In the genomic region with DNA sequence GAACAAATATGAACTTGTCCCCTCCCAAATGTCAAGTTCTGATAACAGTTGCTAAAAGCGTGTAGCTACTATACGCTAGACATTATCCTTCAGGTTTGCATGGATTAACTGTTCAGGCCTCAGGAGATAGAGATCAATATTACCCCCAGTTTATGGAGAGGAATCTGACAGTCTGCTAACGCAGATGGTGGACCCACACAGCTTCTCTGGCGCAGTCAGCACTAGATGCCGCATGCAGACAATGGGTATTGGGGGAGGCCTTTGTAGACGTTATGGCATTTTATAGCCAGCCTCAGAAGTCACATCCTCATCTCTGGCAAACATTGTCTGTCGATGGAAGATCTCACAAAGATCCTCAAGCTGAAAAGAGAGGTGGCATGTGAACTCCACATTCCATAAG, we compare ENCODE assay signal across 33 mouse cellular contexts.
"Had no signal": no experiment of that assay in that cellular context is flagged by ENCODE, and none has a peak within 500 bp of the region (broad histone marks: within the 10 kb centered on the region; RNA-seq: fewer than 3 reads in every experiment).

No protein-coding gene starts in this region.

- H3K4me2 ChIP-seq: heart, embryonic 11.5 days; heart, embryonic 12.5 days; heart, embryonic 13.5 days; heart, embryonic 15.5 days; hindbrain, embryonic 12.5 days; hindbrain, embryonic 13.5 days; hindbrain, embryonic 14.5 days; hindbrain, embryonic 15.5 days; intestine, embryonic 15.5 days; kidney, embryonic 15.5 days had no signal

- H3K9ac ChIP-seq: heart, embryonic 12.5 days; heart, embryonic 13.5 days; heart, embryonic 15.5 days; hindbrain, embryonic 12.5 days; hindbrain, embryonic 13.5 days; hindbrain, embryonic 14.5 days; hindbrain, embryonic 15.5 days; intestine, embryonic 15.5 days; kidney, embryonic 15.5 days had no signal

- H3K4me3 ChIP-seq: heart, embryonic 10.5 days; heart, embryonic 12.5 days; heart, embryonic 13.5 days; heart, embryonic 15.5 days; hindbrain, embryonic 10.5 days; hindbrain, embryonic 12.5 days; hindbrain, embryonic 13.5 days; hindbrain, embryonic 15.5 days; intestine, embryonic 15.5 days; kidney, embryonic 15.5 days; left cerebral cortex, adult 2 months had no signal

- H3K27me3 ChIP-seq: heart, embryonic 12.5 days; heart, embryonic 13.5 days; heart, embryonic 15.5 days; hindbrain, embryonic 12.5 days; hindbrain, embryonic 13.5 days; hindbrain, embryonic 15.5 days; intestine, embryonic 15.5 days; kidney, embryonic 15.5 days had no signal

- H3K9me3 ChIP-seq: heart, embryonic 10.5 days; heart, embryonic 12.5 days; heart, embryonic 13.5 days; heart, embryonic 15.5 days; hindbrain, embryonic 10.5 days; hindbrain, embryonic 12.5 days; hindbrain, embryonic 13.5 days; hindbrain, embryonic 15.5 days; intestine, embryonic 15.5 days; kidney, embryonic 15.5 days had no signal

- H3K36me3 ChIP-seq: heart, embryonic 10.5 days; heart, embryonic 12.5 days; heart, embryonic 13.5 days; heart, embryonic 15.5 days; hindbrain, embryonic 10.5 days; hindbrain, embryonic 12.5 days; hindbrain, embryonic 13.5 days; hindbrain, embryonic 15.5 days; intestine, embryonic 15.5 days; kidney, embryonic 15.5 days had no signal

- DNase-seq: heart, postnatal 10 days; heart, postnatal 14 days; heart, postnatal 36 days; heart, postnatal 4 days; kidney, adult 11 months; kidney, adult 18-20 months; kidney, adult 2 months; kidney, adult 8-10 months; kidney, adult 9 months; kidney, postnatal 10 days; kidney, postnatal 14 days; kidney, postnatal 25 days; kidney, postnatal 36 days; kidney, postnatal 4 days had no signal

- H3K27ac ChIP-seq: heart, embryonic 10.5 days; heart, embryonic 13.5 days; heart, embryonic 15.5 days; hindbrain, embryonic 10.5 days; hindbrain, embryonic 12.5 days; hindbrain, embryonic 13.5 days; hindbrain, embryonic 14.5 days; hindbrain, embryonic 15.5 days; hindbrain, postnatal 0 days; intestine, embryonic 15.5 days; kidney, embryonic 15.5 days; kidney, postnatal 0 days; left cerebral cortex, adult 2 months had no signal

- ATAC-seq: hindbrain, embryonic 16.5 days; hindbrain, postnatal 0 days; inflammation-experienced regulatory T-cells, adult 6 months; intestine, embryonic 15.5 days; intestine, embryonic 16.5 days; intestine, postnatal 0 days had no signal
